Mouse (Mus musculus) forelimb bud, embryonic 11.5 days (tissue): ENCODE data around the gene Fahd1.

Experiments
- DNase-seq: peaks from one replicate; pipeline ENCODE4 v3.0.0-alpha.2; 2012; ENCODE audit warnings: low read depth, low spot score

Fahd1 gene

GRCm38 (mm10) chr17:24885356-24886133, 35.4 kb upstream of the Fahd1 start:
- no peak for DNase-seq

GRCm38 (mm10) chr17:24884391-24884790, 34.2 kb upstream of the Fahd1 start:
- DNase-seq = no peak

- DNase-seq = peak; percentile 34
Observed at GRCm38 (mm10) chr17:24881738-24882440, 31.7 kb upstream of the Fahd1 start.

- no peak for DNase-seq
Observed at GRCm38 (mm10) chr17:24878531-24878930, 28.4 kb upstream of the Fahd1 start.

- no peak for DNase-seq
Observed at GRCm38 (mm10) chr17:24878117-24878397, 27.9 kb upstream of the Fahd1 start.

- no peak for DNase-seq
Observed at GRCm38 (mm10) chr17:24877336-24878116, 27.4 kb upstream of the Fahd1 start.

- DNase-seq = no peak
Observed at GRCm38 (mm10) chr17:24874989-24875388, 24.8 kb upstream of the Fahd1 start.

- no peak for DNase-seq
Observed at GRCm38 (mm10) chr17:24874405-24874745, 24.2 kb upstream of the Fahd1 start.

- no peak for DNase-seq
Observed at GRCm38 (mm10) chr17:24873695-24874404, 23.7 kb upstream of the Fahd1 start.

GRCm38 (mm10) chr17:24867914-24868313, 17.8 kb upstream of the Fahd1 start:
- DNase-seq = no peak

GRCm38 (mm10) chr17:24865776-24866175, 15.6 kb upstream of the Fahd1 start, which contains the start of gene Igfals:
TSS of gene Igfals (plus strand) at chr17:24865997.
- no peak for DNase-seq

- no peak for DNase-seq
Observed at GRCm38 (mm10) chr17:24861785-24862184, 11.6 kb upstream of the Fahd1 start.

- DNase-seq = no peak
Observed at GRCm38 (mm10) chr17:24860076-24860475, 9.9 kb upstream of the Fahd1 start.

- no peak for DNase-seq
Observed at GRCm38 (mm10) chr17:24858967-24859366, 8.8 kb upstream of the Fahd1 start.

- no peak for DNase-seq
Observed at GRCm38 (mm10) chr17:24857831-24858470, 7.8 kb upstream of the Fahd1 start.

GRCm38 (mm10) chr17:24856589-24856988, 6.4 kb upstream of the Fahd1 start:
- no peak for DNase-seq

GRCm38 (mm10) chr17:24855838-24856464, 5.8 kb upstream of the Fahd1 start:
- DNase-seq = no peak

- DNase-seq = no peak
Observed at GRCm38 (mm10) chr17:24851381-24852125, 1.4 kb upstream of the Fahd1 start.

GRCm38 (mm10) chr17:24850773-24851127, 586 bp upstream of the Fahd1 start:
- no peak for DNase-seq

- no peak for DNase-seq
Observed at GRCm38 (mm10) chr17:24849733-24850064, 465 bp downstream of the Fahd1 start.
